ENCODE assay signal across 17 mouse cellular contexts in genomic region chr3:138847809-138848208, GRCm38 (mm10).
"Had no signal": no experiment of that assay in that cellular context is flagged by ENCODE, and none has a peak within 500 bp of the region (broad histone marks: within the 10 kb centered on the region; RNA-seq: fewer than 3 reads in every experiment).

No protein-coding gene starts in this region.

- H3K27ac ChIP-seq: midbrain, embryonic 13.5 days; midbrain, embryonic 15.5 days; neural tube, embryonic 13.5 days; neural tube, embryonic 15.5 days had no signal

- DNase-seq: lung, adult 18-20 months; lung, embryonic 14.5 days; lung, postnatal 10 days; lung, postnatal 4 days; retina, postnatal 1 day; right cerebral cortex, adult 18-20 months; right cerebral cortex, postnatal 25 days; right cerebral cortex, postnatal 4 days; spleen, adult 18-20 months; thymus, adult 18-20 months; thymus, postnatal 14 days; thymus, postnatal 36 days had no signal

- H3K4me3 ChIP-seq: midbrain, embryonic 13.5 days; midbrain, embryonic 15.5 days; neural tube, embryonic 13.5 days; neural tube, embryonic 15.5 days had no signal

- ATAC-seq: midbrain, embryonic 13.5 days; midbrain, embryonic 15.5 days had no signal

- H3K36me3 ChIP-seq: midbrain, embryonic 13.5 days; midbrain, embryonic 15.5 days; neural tube, embryonic 13.5 days; neural tube, embryonic 15.5 days had no signal

- H3K9ac ChIP-seq: lung, embryonic 14.5 days; midbrain, embryonic 13.5 days; midbrain, embryonic 15.5 days; neural tube, embryonic 13.5 days; neural tube, embryonic 15.5 days had no signal

- H3K27me3 ChIP-seq: midbrain, embryonic 13.5 days; midbrain, embryonic 15.5 days; neural tube, embryonic 13.5 days; neural tube, embryonic 15.5 days had no signal

- H3K9me3 ChIP-seq: midbrain, embryonic 13.5 days; midbrain, embryonic 15.5 days; neural tube, embryonic 13.5 days; neural tube, embryonic 15.5 days had no signal

- H3K4me2 ChIP-seq: lung, embryonic 14.5 days; midbrain, embryonic 11.5 days; midbrain, embryonic 13.5 days; midbrain, embryonic 15.5 days; neural tube, embryonic 13.5 days; neural tube, embryonic 15.5 days had no signal
